Mouse (Mus musculus): ENCODE measurements at regions not wholly inside any gene's neighbourhood (a gene's known extent, or its start where the extent isn't known, plus 50 kb on each side); places are given as distances from the start of the nearest gene placed in this dataset.

- CTCF ChIA-PET, result no interaction called here
Observed at GRCm38 (mm10) chr2:11363061-11363464, 190.8 kb downstream of the Pfkfb3 start.

GRCm38 (mm10) chr2:11362205-11362994 lies 190.5 kb downstream of the Prkcq start:
- CTCF ChIA-PET, result no interaction called here

- CTCF ChIA-PET, result no interaction called here
Observed at GRCm38 (mm10) chr2:11359280-11359679, 187.4 kb downstream of the Prkcq start.

- CTCF ChIA-PET, result interaction anchor here (0.6 kb wide), 1 partner anchor 21 kb away, joined by 6 read pairs; no protein-coding TSS in a partner anchor
Observed at GRCm38 (mm10) chr2:11356714-11357113, 184.8 kb downstream of the Prkcq start.

GRCm38 (mm10) chr2:11355594-11355993 lies 183.7 kb downstream of the Prkcq start:
- CTCF ChIA-PET, result no interaction called here
